ENCODE assay signal across 14 mouse cellular contexts in genomic region chr2:31304801-31305665, GRCm38 (mm10). TPM values are rescaled to one million over a fixed set of nuclear protein-coding genes. Genes with fewer than 3 reads are reported as not detected.
DNase-seq lines count a peak whose midpoint lies in the region; TF ChIP-seq lines count a peak whose summit lies in the region.
"Had no signal": no experiment of that assay in that cellular context is flagged by ENCODE, and none has a peak within 500 bp of the region (broad histone marks: within the 10 kb centered on the region; RNA-seq: fewer than 3 reads in every experiment).

No protein-coding gene starts in this region.

- H3K27me3 ChIP-seq in E14TG2a.4 (ENCODE audit: insufficient read depth, low read length) (peaks cover 6% of the 10 kb centered on the region), MEL (ENCODE audit: control insufficient read depth in 1 of 2, insufficient read depth in 2 of 2, low read length in 2 of 2) (no peaks in the 10 kb centered on the region; a peak in 2 of 4 replicates)
- H3K27me3 ChIP-seq in cerebellum, adult 2 months (ENCODE audit: control insufficient read depth, insufficient read depth, low read length): no peaks in the 10 kb centered on the region
- H3K27me3 ChIP-seq: forebrain, embryonic 12.5 days had no signal

- no peak for TF ChIP-seq EP300 in MEL (IDR thresholded peaks at IDR 0.05; ENCODE audit: low read depth in 1 of 2, low read length in 2 of 2)

- H3K9me3 ChIP-seq in E14TG2a.4 (ENCODE audit: low read length) (no peaks in the 10 kb centered on the region), MEL (replicated peaks; ENCODE audit: insufficient read depth, low read length) (no peaks in the 10 kb centered on the region)
- H3K9me3 ChIP-seq: forebrain, embryonic 12.5 days; liver, embryonic 12.5 days had no signal

- no peak overlapping the region for H3K27ac ChIP-seq in MEL (ENCODE audit: control insufficient read depth, low read depth, low read length)
- no peak overlapping the region for H3K27ac ChIP-seq in cerebellum, adult 2 months (ENCODE audit: insufficient read depth, low read length)
- H3K27ac ChIP-seq: forebrain, embryonic 12.5 days; hindbrain, postnatal 0 days; limb, embryonic 12.5 days; liver, embryonic 12.5 days had no signal

- H3K4me3 ChIP-seq in E14TG2a.4 (replicated peaks; ENCODE audit: low read length) (peak overlapping the region; percentile 74), MEL (ENCODE audit: control insufficient read depth in 1 of 2, insufficient read depth in 1 of 2, low read depth in 2 of 2, low read length in 2 of 2) (peak overlapping the region; percentile 43 to 48)
- H3K4me3 ChIP-seq in cerebellum, adult 2 months (replicated peaks; ENCODE audit: insufficient read depth, low read depth, low read length): no peak overlapping the region
- H3K4me3 ChIP-seq: forebrain, embryonic 12.5 days; limb, embryonic 12.5 days; liver, embryonic 12.5 days had no signal

- H3K79me2 ChIP-seq in MEL (ENCODE audit: control insufficient read depth, insufficient read depth, low read length, poor library complexity): no peaks in the 10 kb centered on the region

- no peak for TF ChIP-seq RAD21 in MEL (IDR thresholded peaks at IDR 0.05; ENCODE audit: low read depth, low read length)

- peak; percentile 43 for DNase-seq in heart, adult 8-10 months (ENCODE audit: low spot score)
- DNase-seq in heart, postnatal 14 days: no peak
- DNase-seq in MEL (ENCODE audit: low read depth, low spot score): peak; percentile 82
- peak; percentile 28 to 47 for DNase-seq in gastrocnemius, adult 8-10 months (ENCODE audit: low spot score in 2 of 2)
- no peak for DNase-seq in ovary, postnatal 36 days (ENCODE audit: low spot score)
- DNase-seq in adrenal gland, postnatal 14 days: no peak
- DNase-seq in cerebellum, adult 2 months: no peak

- TF ChIP-seq CTCF in E14TG2a.4 (conservative IDR thresholded peaks at IDR 0.05; ENCODE audit: low read length): no peak
- no peak for TF ChIP-seq CTCF in MEL (IDR thresholded peaks at IDR 0.05 in 2 of 3, conservative IDR thresholded peaks at IDR 0.05 in 1 of 3; ENCODE audit: control insufficient read depth in 1 of 3, insufficient read depth in 1 of 3, low read depth in 2 of 3, low read length in 3 of 3, poor library complexity in 1 of 3, severe bottlenecking in 1 of 3)
- TF ChIP-seq CTCF in cerebellum, adult 2 months (IDR thresholded peaks at IDR 0.05; ENCODE audit: borderline replicate concordance, insufficient read depth, low read depth, low read length): no peak

- TF ChIP-seq POLR2A in MEL (IDR thresholded peaks at IDR 0.05; ENCODE audit: control insufficient read depth in 1 of 2, insufficient read depth in 1 of 2, low read depth in 1 of 2, low read length in 2 of 2, poor library complexity in 1 of 2): peak; percentile 42 to 47; a peak in 1 of 4 replicates
- no peak for TF ChIP-seq POLR2A in cerebellum, adult 2 months (IDR thresholded peaks at IDR 0.05; ENCODE audit: borderline replicate concordance, insufficient read depth, low read length)

- intact Hi-C loops in heart, postnatal 14 days (cut with DNase I): loop anchor here (5.0 kb wide), 1 partner anchor 77 kb away; no protein-coding TSS in a partner anchor

- H3K36me3 ChIP-seq in E14TG2a.4 (ENCODE audit: insufficient read depth, low read length) (no peaks in the 10 kb centered on the region), MEL (ENCODE audit: control insufficient read depth in 1 of 2, insufficient read depth in 2 of 2, low read length in 2 of 2) (no peaks in the 10 kb centered on the region)
- H3K36me3 ChIP-seq: forebrain, embryonic 12.5 days; limb, embryonic 12.5 days; liver, embryonic 12.5 days had no signal

- peak overlapping the region; percentile 42 for H3K9ac ChIP-seq in MEL (ENCODE audit: control insufficient read depth, low read depth, low read length, poor library complexity, severe bottlenecking)
- H3K9ac ChIP-seq: forebrain, embryonic 12.5 days; limb, embryonic 12.5 days; liver, embryonic 12.5 days had no signal

- 80% methylated on average over 22 of the region's 22 CpGs for WGBS in cerebellum, adult 2 months

- H3K4me1 ChIP-seq in E14TG2a.4 (replicated peaks; ENCODE audit: low read depth, low read length) (peaks cover 51% of the 10 kb centered on the region), MEL (ENCODE audit: control insufficient read depth in 1 of 2, insufficient read depth in 2 of 2, low read length in 2 of 2) (no peaks in the 10 kb centered on the region; a peak in 1 of 4 replicates)
- no peaks in the 10 kb centered on the region for H3K4me1 ChIP-seq in cerebellum, adult 2 months (ENCODE audit: control insufficient read depth, insufficient read depth, low read length)
- H3K4me1 ChIP-seq: forebrain, embryonic 12.5 days; liver, embryonic 12.5 days had no signal

TF ChIP-seq in MEL, 35 proteins besides CTCF, POLR2A, EP300 and RAD21:
- TF ChIP-seq USF1 (IDR thresholded peaks at IDR 0.05; ENCODE audit: low read depth, low read length) (peak; percentile 98), TBP (IDR thresholded peaks at IDR 0.05; ENCODE audit: low read depth, low read length) (no peak), MAX (IDR thresholded peaks at IDR 0.05; ENCODE audit: low read length) (peak; percentile 93), ZC3H11A (IDR thresholded peaks at IDR 0.05; ENCODE audit: low read depth, low read length) (no peak), ETS1 (IDR thresholded peaks at IDR 0.05; ENCODE audit: low read depth, low read length) (no peak), UBTF (IDR thresholded peaks at IDR 0.05; ENCODE audit: borderline replicate concordance, insufficient read depth, low read depth, low read length) (no peak), GABPA (IDR thresholded peaks at IDR 0.05; ENCODE audit: low read depth, low read length) (no peak), RCOR1 (IDR thresholded peaks at IDR 0.05; ENCODE audit: low read depth, low read length) (no peak), TAL1 (IDR thresholded peaks at IDR 0.05; ENCODE audit: low read length) (no peak), SIN3A (IDR thresholded peaks at IDR 0.05; ENCODE audit: low read length) (no peak), NELFE (IDR thresholded peaks at IDR 0.05; ENCODE audit: low read depth, low read length) (0 out of 2 replicates have a peak, but pooled peaks have one; percentile 28), MEF2A (IDR thresholded peaks at IDR 0.05; ENCODE audit: extremely low read depth, insufficient replicate concordance, low read depth, low read length, poor library complexity, severe bottlenecking) (no peak), MAFK (IDR thresholded peaks at IDR 0.05; ENCODE audit: borderline replicate concordance, low read depth, low read length) (no peak), ZMIZ1 (IDR thresholded peaks at IDR 0.05; ENCODE audit: low read depth, low read length) (no peak), JUND (IDR thresholded peaks at IDR 0.05; ENCODE audit: low read depth, low read length) (no peak), POLR2AphosphoS2 (IDR thresholded peaks at IDR 0.05; ENCODE audit: low read length) (no peak), E2F4 (IDR thresholded peaks at IDR 0.05; ENCODE audit: borderline replicate concordance, low read depth, low read length) (no peak), NRF1 (IDR thresholded peaks at IDR 0.05; ENCODE audit: insufficient read depth, low read depth, low read length, poor library complexity, severe bottlenecking) (no peak), MYC (IDR thresholded peaks at IDR 0.05; ENCODE audit: low read depth, low read length) (no peak), MAZ (IDR thresholded peaks at IDR 0.05; ENCODE audit: low read depth, low read length) (no peak), SMC3 (IDR thresholded peaks at IDR 0.05; ENCODE audit: low read depth, low read length) (no peak), USF2 (IDR thresholded peaks at IDR 0.05; ENCODE audit: borderline replicate concordance in 1 of 2, insufficient read depth in 1 of 2, low read depth in 1 of 2, low read length in 2 of 2) (peak; percentile 83 to 95), ZKSCAN1 (IDR thresholded peaks at IDR 0.05; ENCODE audit: low read depth, low read length) (no peak), MYB (IDR thresholded peaks at IDR 0.05; ENCODE audit: low read depth, low read length) (no peak), CHD2 (IDR thresholded peaks at IDR 0.05; ENCODE audit: low read length) (no peak), CHD1 (IDR thresholded peaks at IDR 0.05; ENCODE audit: low read depth, low read length) (no peak), MXI1 (IDR thresholded peaks at IDR 0.05; ENCODE audit: low read depth, low read length) (no peak), HCFC1 (IDR thresholded peaks at IDR 0.05; ENCODE audit: low read depth, low read length) (peak; percentile 42), BHLHE40 (IDR thresholded peaks at IDR 0.05; ENCODE audit: borderline replicate concordance, low read depth, low read length) (no peak), ELF1 (IDR thresholded peaks at IDR 0.05; ENCODE audit: low read depth, low read length) (no peak), TCF12 (IDR thresholded peaks at IDR 0.05; ENCODE audit: low read depth, low read length) (no peak), KAT2A (conservative IDR thresholded peaks at IDR 0.05; ENCODE audit: low read depth, low read length) (no peak), GATA1 (IDR thresholded peaks at IDR 0.05; ENCODE audit: low read depth, low read length) (no peak), POLR2AphosphoS5 (IDR thresholded peaks at IDR 0.05; ENCODE audit: borderline replicate concordance, low read depth, low read length) (no peak), ZNF384 (IDR thresholded peaks at IDR 0.05; ENCODE audit: low read depth, low read length) (no peak)

RNA-seq across cellular contexts. Expression of gene Hmcn2, which starts 9.2 kb away (rescaled TPM):
- total RNA-seq in heart, adult 8-10 months (2022): 1 to 10 TPM; 4.4 to 9.4 (median 7.9) TPM
- 10 to 100 TPM; 30.5 to 31.5 TPM for total RNA-seq in heart, postnatal 14 days (2021)
- total RNA-seq in MEL (2012; rRNA removed): 0.03 TPM in 1 of 2 replicates, not detected in the other
- polyA plus RNA-seq in MEL (2012; ENCODE audit: insufficient read depth in 1 of 2, insufficient read length in 2 of 2, low read depth in 1 of 2, low replicate concordance in 2 of 2, missing spikeins in 1 of 2): under 1 TPM in 1 of 2 experiments, not detected in 1; 0.18 TPM
- 10 to 100 TPM; 14.5 to 18.4 (median 17.5) TPM for total RNA-seq in gastrocnemius, adult 8-10 months (2022)
- total RNA-seq in adrenal gland, postnatal 14 days (2021): 4.3 and 5.8 TPM in 2 replicates
- polyA plus RNA-seq in cerebellum, adult 2 months (2012; rRNA removed): 0.59 and 0.63 TPM in 2 replicates
- total RNA-seq: hematopoietic stem cell, adult 5-6 weeks; neutrophil, adult 5-6 weeks had no signal
- polyA plus RNA-seq: limb, embryonic 12.5 days had no signal

RNA-seq across cellular contexts. Expression of gene Ncs1, which starts 59.4 kb away (rescaled TPM):
- 10 to 100 TPM; 10.0 to 16.2 (median 14.1) TPM for total RNA-seq in heart, adult 8-10 months (2022)
- 10 to 100 TPM in 1 of 2 experiments, 1 to 10 TPM in 1; 7.9 to 11.9 TPM for total RNA-seq in heart, postnatal 14 days (2021)
- total RNA-seq in MEL (2012; rRNA removed): 10.5 and 14.5 TPM in 2 replicates
- polyA plus RNA-seq in MEL (2012; ENCODE audit: insufficient read depth in 1 of 2, insufficient read length in 2 of 2, low read depth in 1 of 2, low replicate concordance in 2 of 2, missing spikeins in 1 of 2): 10 to 100 TPM in 1 of 2 experiments, not detected in 1; 17.6 TPM
- total RNA-seq in gastrocnemius, adult 8-10 months (2022): 1 to 10 TPM; 5.6 to 7.9 (median 6.2) TPM
- total RNA-seq in adrenal gland, postnatal 14 days (2021): 3.4 and 4.2 TPM in 2 replicates
- polyA plus RNA-seq in cerebellum, adult 2 months (2012; rRNA removed): 118 and 126 TPM in 2 replicates
- total RNA-seq: neutrophil, adult 5-6 weeks had no signal

Comparison
In these comparisons a context has a peak if more than half of its experiments do, and no peak if none do; other contexts are left out.
1. DNase-seq: peak in heart, adult 8-10 months (single experiment), MEL (single experiment) and gastrocnemius, adult 8-10 months (2 of 2); none in heart, postnatal 14 days (0 of 2), ovary, postnatal 36 days (single experiment), adrenal gland, postnatal 14 days (single experiment) and cerebellum, adult 2 months (0 of 2).